Mouse (Mus musculus): ENCODE measurements around the gene Kcnk3.

Kcnk3 gene

GRCm38 (mm10) chr5:30587681-30588300 is at the start of gene Kcnk3:
Kcnk3 (plus strand) TSS chr5:30588170.
- DNase-seq, result peak; percentile 66

- DNase-seq, result peak; percentile 74
Observed at GRCm38 (mm10) chr5:30545698-30546097, 42.3 kb upstream of the Kcnk3 start, which contains the start of gene Cib4. Cib4 (minus strand) TSS chr5:30545836.

GRCm38 (mm10) chr5:30548681-30549080 is 39.3 kb upstream of the Kcnk3 start:
- peak; percentile 18 for DNase-seq

- DNase-seq, result peak; percentile 66
Observed at GRCm38 (mm10) chr5:30550334-30551021, 37.5 kb upstream of the Kcnk3 start.

GRCm38 (mm10) chr5:30551022-30551638 is 36.8 kb upstream of the Kcnk3 start:
- DNase-seq, result peak; percentile 57

- DNase-seq, result peak; percentile 26
Observed at GRCm38 (mm10) chr5:30552006-30552405, 36.0 kb upstream of the Kcnk3 start.

- no peak for DNase-seq
Observed at GRCm38 (mm10) chr5:30553936-30554335, 34.0 kb upstream of the Kcnk3 start.

- no peak for DNase-seq
Observed at GRCm38 (mm10) chr5:30554981-30555380, 33.0 kb upstream of the Kcnk3 start.

GRCm38 (mm10) chr5:30556284-30556683 is 31.7 kb upstream of the Kcnk3 start:
- peak; percentile 39 for DNase-seq

GRCm38 (mm10) chr5:30559421-30559820 is 28.5 kb upstream of the Kcnk3 start:
- no peak for DNase-seq

GRCm38 (mm10) chr5:30559986-30560493 is 27.9 kb upstream of the Kcnk3 start:
- no peak for DNase-seq

GRCm38 (mm10) chr5:30568479-30568878 is 19.5 kb upstream of the Kcnk3 start:
- no peak for DNase-seq

- no peak for DNase-seq
Observed at GRCm38 (mm10) chr5:30571820-30572219, 16.1 kb upstream of the Kcnk3 start.

GRCm38 (mm10) chr5:30574367-30574766 is 13.6 kb upstream of the Kcnk3 start:
- DNase-seq, result peak; percentile 14

GRCm38 (mm10) chr5:30576233-30576632 is 11.7 kb upstream of the Kcnk3 start:
- no peak for DNase-seq

- DNase-seq, result peak; percentile 49
Observed at GRCm38 (mm10) chr5:30577251-30577650, 10.7 kb upstream of the Kcnk3 start.

- DNase-seq, result no peak
Observed at GRCm38 (mm10) chr5:30577654-30578310, 10.2 kb upstream of the Kcnk3 start.

GRCm38 (mm10) chr5:30578445-30579080 is 9.4 kb upstream of the Kcnk3 start:
- no peak for DNase-seq

GRCm38 (mm10) chr5:30580725-30581124 is 7.2 kb upstream of the Kcnk3 start:
- DNase-seq, result no peak

- no peak for DNase-seq
Observed at GRCm38 (mm10) chr5:30582017-30582416, 6.0 kb upstream of the Kcnk3 start.

GRCm38 (mm10) chr5:30586616-30587015 is 1.4 kb upstream of the Kcnk3 start:
- no peak for DNase-seq

- DNase-seq, result no peak
Observed at GRCm38 (mm10) chr5:30587101-30587500, 869 bp upstream of the Kcnk3 start.

Data from lung, postnatal 36 days (tissue).